Mouse (Mus musculus): ENCODE data around the gene Rps27.

DNA sequence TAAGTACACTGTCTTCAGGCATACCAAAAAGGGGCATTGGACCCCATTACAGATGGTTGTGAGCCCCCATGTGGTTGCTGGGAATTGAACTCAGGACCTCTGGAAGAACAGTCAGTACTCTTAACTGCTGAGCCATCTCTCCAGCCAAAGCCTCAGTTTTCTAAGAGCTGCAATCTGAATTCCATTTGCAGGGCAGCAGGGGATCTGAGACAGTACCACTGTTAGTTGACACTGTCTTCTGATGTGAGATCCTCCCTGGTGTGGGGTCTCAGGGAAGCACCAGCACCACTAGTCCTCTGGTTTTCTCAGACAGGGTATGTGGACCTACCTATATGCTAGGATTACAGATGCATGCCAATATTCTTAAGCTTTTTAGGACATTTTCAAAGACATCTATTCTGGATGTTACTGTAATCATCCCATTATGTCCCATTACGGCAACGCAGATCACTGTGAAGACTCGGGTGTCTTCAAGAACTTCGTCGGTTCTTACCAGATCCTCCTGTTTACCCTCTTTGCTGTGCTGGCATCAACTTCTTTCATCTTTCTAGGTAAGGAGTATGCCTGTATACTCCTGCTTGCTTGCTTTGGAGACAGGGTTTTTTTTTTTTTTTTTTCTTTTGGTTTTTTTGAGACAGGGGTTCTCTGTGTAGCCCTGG is 3.4 kb downstream of the Rps27 start:
- TF ChIP-seq GATA1 (IDR thresholded peaks at IDR 0.05; ENCODE audit: low read length) (no peak), TAL1 (IDR thresholded peaks at IDR 0.05; ENCODE audit: low read length) (no peak)

Measured in erythroblast, embryonic 14.5 days (primary cell).